Mouse (Mus musculus): ENCODE results near the gene Phc2. TPM values are rescaled to one million over a fixed set of nuclear protein-coding genes. Genes with fewer than 3 reads are reported as not detected.
A peak's percentile ranks its signal among the peaks of the same experiment; 100 is the strongest.

Gene Phc2
- polyA plus RNA-seq, 1 experiment from 2014 or later: 35.7 TPM

DNA sequence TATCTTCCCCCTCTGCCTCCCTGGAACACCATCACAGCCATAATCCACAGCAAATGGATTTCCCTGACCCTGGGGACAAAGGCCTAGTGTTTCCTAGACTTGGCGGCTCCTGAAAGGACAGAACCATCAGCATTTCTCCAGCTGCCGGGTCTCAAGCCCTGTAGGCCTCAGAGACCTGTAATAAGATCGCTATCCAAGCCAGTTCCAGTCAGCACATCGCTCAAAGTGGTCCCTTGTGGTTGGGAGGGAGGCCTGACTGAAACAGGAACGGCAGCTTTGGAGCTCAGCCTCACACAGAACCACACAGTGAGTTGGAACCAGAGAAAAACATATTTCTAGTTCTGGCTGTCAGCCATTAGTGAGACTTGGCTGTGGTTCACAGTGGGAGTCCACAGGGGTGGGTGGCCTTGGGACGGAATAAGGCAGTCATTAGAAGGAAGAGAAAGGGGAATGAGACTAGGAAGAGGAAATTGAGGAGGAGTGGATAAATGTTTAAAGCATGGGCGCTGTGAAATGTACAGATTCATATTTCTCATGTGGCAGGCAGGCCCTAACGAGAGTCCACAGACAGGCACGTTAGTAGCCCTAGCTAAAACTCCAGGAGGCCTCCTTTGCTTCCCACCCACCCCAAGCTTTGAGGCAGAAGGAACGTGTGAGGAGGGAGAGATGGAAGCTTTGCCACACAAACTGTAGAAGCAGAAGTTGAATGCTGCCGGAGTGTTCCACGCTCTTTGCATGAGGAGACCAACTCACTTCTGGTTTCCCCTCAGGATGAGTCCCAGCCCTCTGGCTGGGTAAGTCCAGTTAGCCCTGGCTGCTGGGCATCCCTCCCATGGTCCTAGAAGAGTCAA is 43.7 kb downstream of the Phc2 start:
- no peaks in the 10 kb centered on the region for H3K27me3 ChIP-seq
- peak; percentile 91 for ATAC-seq (ENCODE audit: low FRiP score, low read depth)

DNA sequence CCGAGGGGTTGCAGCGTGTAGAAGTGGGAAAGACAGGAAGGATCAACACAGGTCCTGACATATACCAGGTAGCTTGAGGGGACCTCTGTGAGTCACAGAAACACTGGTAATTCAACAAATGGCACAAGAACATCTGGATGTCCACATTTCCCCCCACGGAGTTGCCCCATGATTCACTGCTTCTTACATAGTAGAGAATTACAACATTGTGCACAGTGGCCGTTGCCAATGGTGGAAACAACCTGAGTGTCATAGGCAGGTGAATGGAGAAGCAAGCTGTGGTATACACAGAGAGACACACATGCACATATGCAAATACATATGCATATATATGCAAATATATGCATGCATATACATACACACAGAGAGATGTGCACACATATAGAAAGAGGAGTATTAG is 45.4 kb downstream of the Phc2 start:
- Histone ChIP-seq H3K4me3 (no peak overlapping the region), H3K9me3 (no peaks in the 10 kb centered on the region), H3K4me1 (peaks cover 66% of the 10 kb centered on the region), H3K9ac (no peak overlapping the region), H3K36me3 (no peaks in the 10 kb centered on the region), H3K27ac (no peak overlapping the region), H3K27me3 (no peaks in the 10 kb centered on the region), H3K4me2 (replicated peaks) (no peak overlapping the region)
- 92% methylated on average over 4 of the region's 4 CpGs for WGBS
- no peak for ATAC-seq (ENCODE audit: low FRiP score, low read depth)

More for the DNA sequence above, 43.7 kb downstream of the Phc2 start:
- Histone ChIP-seq H3K9ac (no peak overlapping the region), H3K4me1 (peaks cover 75% of the 10 kb centered on the region), H3K4me2 (replicated peaks) (peak overlapping the region; percentile 3; the same call in 1 of the 2 replicates), H3K36me3 (no peaks in the 10 kb centered on the region), H3K9me3 (no peaks in the 10 kb centered on the region), H3K27ac (peak overlapping the region; percentile 94), H3K4me3 (no peak overlapping the region)
- WGBS: 19% methylated on average over 12 of the region's 12 CpGs

DNA sequence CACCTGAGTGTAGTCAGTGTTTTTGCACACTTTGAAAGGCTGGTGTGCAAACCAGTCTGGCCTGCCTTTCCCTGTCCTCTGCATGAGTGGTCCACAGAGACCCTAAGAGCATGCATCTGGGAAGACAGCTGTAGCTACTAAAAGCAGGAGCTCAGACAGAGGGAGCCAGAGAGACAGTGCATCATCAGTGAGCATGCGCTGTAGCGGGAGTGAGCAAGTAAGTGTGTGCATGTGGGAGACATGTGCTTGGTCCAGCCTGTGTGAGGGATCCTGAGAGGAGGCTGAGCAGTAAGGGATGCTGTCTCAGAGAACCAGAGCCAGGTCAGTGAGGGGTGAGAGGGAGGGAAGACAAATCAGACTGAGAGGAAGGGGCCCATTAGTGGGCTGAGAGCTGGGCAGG is 46.0 kb downstream of the Phc2 start:
- no peaks in the 10 kb centered on the region for H3K9me3 ChIP-seq
- 34% methylated on average over 2 of the region's 2 CpGs for WGBS
- no peak overlapping the region for H3K4me3 ChIP-seq
- H3K9ac ChIP-seq: no peak overlapping the region
- no peak for ATAC-seq (ENCODE audit: low FRiP score, low read depth)
- H3K4me2 ChIP-seq (replicated peaks): no peak overlapping the region
- peaks cover 60% of the 10 kb centered on the region for H3K4me1 ChIP-seq
- H3K36me3 ChIP-seq: no peaks in the 10 kb centered on the region
- H3K27me3 ChIP-seq: no peaks in the 10 kb centered on the region
- no peak overlapping the region for H3K27ac ChIP-seq

DNA sequence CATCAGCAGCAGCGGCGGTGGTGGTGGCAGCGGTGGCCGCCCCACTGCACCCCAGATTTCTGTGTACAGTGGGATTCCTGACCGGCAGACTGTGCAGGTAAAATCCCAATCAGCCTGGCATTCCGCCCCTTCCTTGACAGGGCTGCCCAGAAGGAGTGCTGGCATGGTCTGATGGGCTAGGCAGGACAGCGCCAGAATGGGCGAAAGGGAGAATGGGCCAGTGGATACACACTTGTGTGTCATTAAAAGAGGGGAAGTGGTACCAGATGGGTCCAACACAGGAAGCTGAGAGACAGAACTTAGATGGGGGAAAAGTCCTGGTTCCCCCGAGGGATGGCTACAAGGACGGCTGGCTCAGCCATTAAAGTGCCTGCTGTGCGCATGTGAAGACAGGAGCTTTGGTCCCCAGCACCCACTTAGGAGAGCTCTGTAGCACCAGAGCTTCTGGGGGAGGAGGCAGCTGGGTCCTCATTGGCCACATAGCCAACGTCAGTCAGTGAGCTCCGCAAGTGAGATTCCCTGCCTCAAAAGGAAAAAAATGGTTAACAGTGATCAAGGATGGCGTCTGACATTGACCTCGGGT is 50.7 kb downstream of the Phc2 start:
- no peaks in the 10 kb centered on the region for H3K9me3 ChIP-seq
- peaks cover 16% of the 10 kb centered on the region for H3K36me3 ChIP-seq
- no peak overlapping the region for H3K9ac ChIP-seq
- H3K27ac ChIP-seq: no peak overlapping the region
- no peak for ATAC-seq (ENCODE audit: low FRiP score, low read depth)
- 91% methylated on average over 15 of the region's 15 CpGs for WGBS
- no peak overlapping the region for H3K4me3 ChIP-seq
- no peak overlapping the region for H3K4me2 ChIP-seq (replicated peaks)
- no peaks in the 10 kb centered on the region for H3K27me3 ChIP-seq
- peaks cover 26% of the 10 kb centered on the region for H3K4me1 ChIP-seq

DNA sequence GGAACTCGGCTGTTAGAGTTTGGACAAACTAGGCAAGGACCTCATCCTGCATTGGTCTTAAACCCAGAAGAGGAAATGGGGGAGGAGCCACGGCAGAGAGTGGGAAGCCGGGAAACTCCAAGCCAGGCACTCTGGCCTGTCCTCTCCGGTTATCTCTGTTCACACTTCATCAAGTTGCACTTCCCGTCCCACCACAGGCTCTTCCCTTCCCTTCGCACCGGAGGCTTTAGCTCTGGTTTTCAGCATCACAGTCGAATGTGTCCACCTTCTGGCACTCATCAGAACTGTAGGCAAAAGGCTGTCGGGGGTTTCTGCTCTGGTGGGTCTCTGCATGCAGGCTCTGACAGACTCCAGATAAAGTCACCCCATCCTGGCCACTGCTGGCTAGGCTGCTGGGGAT is 52.1 kb downstream of the Phc2 start:
- H3K4me2 ChIP-seq (replicated peaks): no peak overlapping the region; the same call in 1 of the 2 replicates
- peaks cover 26% of the 10 kb centered on the region for H3K4me1 ChIP-seq
- ATAC-seq (ENCODE audit: low FRiP score, low read depth): peak; percentile 30; the same call in 1 of the 2 replicates
- H3K36me3 ChIP-seq: peaks cover 16% of the 10 kb centered on the region
- no peaks in the 10 kb centered on the region for H3K27me3 ChIP-seq
- H3K9me3 ChIP-seq: no peaks in the 10 kb centered on the region
- no peak overlapping the region for H3K4me3 ChIP-seq
- H3K9ac ChIP-seq: no peak overlapping the region
- 12% methylated on average over 9 of the region's 9 CpGs for WGBS
- no peak overlapping the region for H3K27ac ChIP-seq

DNA sequence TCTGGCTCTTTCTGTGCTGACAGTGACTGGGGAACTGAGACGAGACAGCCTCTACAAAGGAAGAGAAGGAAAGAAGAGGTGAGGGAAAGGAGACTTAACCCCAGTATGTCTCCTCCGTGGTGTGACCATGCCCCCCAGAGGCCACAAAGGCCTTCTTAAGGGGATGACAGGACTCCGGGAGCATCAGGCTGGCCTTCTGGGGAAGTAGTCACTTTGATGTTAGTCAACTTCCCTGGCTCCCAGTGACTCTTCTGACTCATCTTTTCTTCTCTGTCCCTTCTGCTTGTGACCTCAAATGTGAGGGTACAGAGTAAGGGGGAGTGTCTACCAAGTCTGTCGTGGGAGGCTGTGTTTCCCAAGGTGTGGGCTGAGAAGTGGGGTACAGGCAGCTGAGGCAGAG is 52.9 kb downstream of the Phc2 start:
- H3K27ac ChIP-seq: no peak overlapping the region

DNA sequence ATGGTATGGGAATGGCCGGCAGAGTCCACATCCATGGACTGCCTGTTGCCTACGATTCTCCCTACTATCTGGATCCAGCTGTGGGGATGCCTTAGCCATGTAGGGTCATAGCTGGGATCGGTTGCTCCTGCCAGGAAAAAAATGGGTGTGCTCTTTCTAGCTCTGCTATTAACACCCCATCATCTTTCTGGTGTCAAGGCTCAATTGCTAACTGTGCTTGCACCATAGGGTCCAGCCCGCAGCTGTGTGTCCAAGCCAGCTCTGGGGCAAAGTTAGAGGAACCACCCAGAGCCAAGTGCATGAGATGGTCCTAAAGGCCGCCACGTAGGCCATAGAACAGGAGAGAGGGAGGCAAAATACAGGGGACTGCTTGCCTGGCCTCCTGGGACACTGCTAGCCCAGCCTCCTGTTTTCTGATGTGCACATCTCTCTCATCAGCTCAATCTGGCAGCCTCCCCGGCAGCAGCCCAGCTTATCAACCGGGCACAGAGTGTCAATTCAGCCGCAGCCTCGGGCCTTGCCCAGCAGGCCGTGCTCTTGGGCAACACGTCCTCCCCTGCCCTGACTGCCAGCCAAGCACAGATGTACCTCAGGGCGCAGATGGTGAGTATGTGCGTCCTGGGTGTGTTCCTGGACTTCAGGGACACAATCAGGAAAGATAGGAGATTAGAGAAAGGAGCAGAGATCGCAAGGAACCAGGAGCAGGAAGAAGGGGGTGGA is 54.7 kb downstream of the Phc2 start:
- Histone ChIP-seq H3K36me3 (peaks cover 16% of the 10 kb centered on the region), H3K9me3 (no peaks in the 10 kb centered on the region), H3K9ac (no peak overlapping the region), H3K4me1 (peaks cover 37% of the 10 kb centered on the region), H3K27ac (no peak overlapping the region), H3K27me3 (no peaks in the 10 kb centered on the region), H3K4me2 (replicated peaks) (no peak overlapping the region), H3K4me3 (no peak overlapping the region)
- no peak for ATAC-seq (ENCODE audit: low FRiP score, low read depth)
- 87% methylated on average over 15 of the region's 15 CpGs for WGBS

More for the DNA sequence above, 52.9 kb downstream of the Phc2 start:
- WGBS: 49% methylated on average over 4 of the region's 4 CpGs
- H3K27me3 ChIP-seq: no peaks in the 10 kb centered on the region
- H3K36me3 ChIP-seq: peaks cover 16% of the 10 kb centered on the region
- H3K4me3 ChIP-seq: no peak overlapping the region
- peaks cover 33% of the 10 kb centered on the region for H3K4me1 ChIP-seq
- no peak overlapping the region for H3K9ac ChIP-seq
- no peak overlapping the region for H3K4me2 ChIP-seq (replicated peaks)
- no peak for ATAC-seq (ENCODE audit: low FRiP score, low read depth)
- H3K9me3 ChIP-seq: no peaks in the 10 kb centered on the region

DNA sequence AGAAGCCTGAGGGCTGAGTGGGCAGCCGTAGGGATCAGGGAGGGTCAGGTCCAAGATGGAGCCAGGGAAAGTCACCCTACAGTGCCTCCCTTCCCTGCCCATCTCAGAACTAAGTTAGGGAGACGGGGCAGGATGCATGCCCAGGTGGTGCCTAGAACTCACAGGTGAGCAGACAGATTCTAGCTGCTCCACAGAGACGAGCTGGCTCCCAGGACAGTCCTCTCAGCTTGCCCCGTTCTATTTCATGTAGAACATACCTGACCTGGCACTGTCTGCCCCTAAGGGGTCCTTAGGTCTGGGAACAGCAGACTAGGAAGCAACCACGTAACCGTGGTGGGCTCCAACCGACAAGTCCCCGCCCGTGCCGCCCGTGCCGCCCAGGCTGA is 55.3 kb downstream of the Phc2 start:
- Histone ChIP-seq H3K9me3 (no peaks in the 10 kb centered on the region), H3K27me3 (no peaks in the 10 kb centered on the region), H3K9ac (no peak overlapping the region), H3K4me3 (no peak overlapping the region), H3K36me3 (peaks cover 16% of the 10 kb centered on the region), H3K4me2 (replicated peaks) (no peak overlapping the region), H3K27ac (no peak overlapping the region), H3K4me1 (peaks cover 37% of the 10 kb centered on the region)
- ATAC-seq (ENCODE audit: low FRiP score, low read depth): no peak
- 87% methylated on average over 12 of the region's 12 CpGs for WGBS

DNA sequence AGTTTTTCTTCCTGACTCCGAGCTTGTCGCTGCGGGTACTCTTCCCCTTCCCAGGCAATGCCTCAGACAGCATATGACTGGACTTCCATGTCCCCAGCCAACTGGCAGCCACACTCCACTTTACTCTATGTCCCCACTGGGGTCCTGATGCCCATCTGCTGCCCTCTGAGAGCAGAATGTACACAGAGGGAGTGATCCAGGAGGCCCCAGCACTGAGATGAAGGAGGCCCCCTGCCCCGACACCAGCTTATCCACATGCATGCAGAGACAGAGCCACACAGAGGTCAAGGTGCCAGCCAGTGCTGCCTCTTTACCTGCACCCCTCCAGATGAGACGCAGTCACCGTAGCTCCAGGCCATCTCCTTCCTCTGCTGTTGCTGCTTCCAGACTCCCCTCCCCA is 55.8 kb downstream of the Phc2 start:
- whole genome bisulfite sequencing: 90% methylated on average over 6 of the region's 6 CpGs
- H3K36me3 ChIP-seq: peaks cover 16% of the 10 kb centered on the region
- H3K9ac ChIP-seq: no peak overlapping the region
- H3K9me3 ChIP-seq: no peaks in the 10 kb centered on the region
- ATAC-seq (ENCODE audit: low FRiP score, low read depth): no peak
- H3K27me3 ChIP-seq: no peaks in the 10 kb centered on the region
- no peak overlapping the region for H3K27ac ChIP-seq
- H3K4me2 ChIP-seq (replicated peaks): no peak overlapping the region
- H3K4me3 ChIP-seq: no peak overlapping the region
- H3K4me1 ChIP-seq: peaks cover 41% of the 10 kb centered on the region

DNA sequence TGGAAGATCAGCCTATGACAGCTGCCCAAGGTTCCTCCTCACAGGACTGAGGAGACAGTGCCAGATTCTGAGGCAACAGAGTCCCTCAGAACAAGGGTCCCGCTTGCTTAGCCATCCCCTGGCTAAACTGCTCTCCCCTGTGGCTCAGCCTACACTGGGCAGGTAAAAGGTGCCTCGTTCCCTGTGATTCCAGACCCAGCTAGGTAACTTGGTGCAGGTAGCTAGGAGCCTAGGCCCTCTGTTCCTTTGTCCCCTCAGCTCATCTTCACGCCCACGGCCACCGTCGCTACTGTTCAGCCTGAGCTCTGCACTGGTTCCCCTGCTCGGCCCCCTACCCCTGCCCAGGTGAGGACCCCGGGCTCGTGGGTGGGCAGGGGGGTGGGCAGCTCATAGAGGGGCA is 56.3 kb downstream of the Phc2 start:
- no peak overlapping the region for H3K9ac ChIP-seq
- no peak overlapping the region for H3K4me3 ChIP-seq
- no peaks in the 10 kb centered on the region for H3K9me3 ChIP-seq
- H3K27me3 ChIP-seq: no peaks in the 10 kb centered on the region
- 75% methylated on average over 9 of the region's 9 CpGs for WGBS
- H3K4me1 ChIP-seq: peaks cover 46% of the 10 kb centered on the region
- H3K27ac ChIP-seq: no peak overlapping the region
- H3K4me2 ChIP-seq (replicated peaks): peak overlapping the region; percentile 61; the same call in 1 of the 2 replicates
- peaks cover 16% of the 10 kb centered on the region for H3K36me3 ChIP-seq
- no peak for ATAC-seq (ENCODE audit: low FRiP score, low read depth)

DNA sequence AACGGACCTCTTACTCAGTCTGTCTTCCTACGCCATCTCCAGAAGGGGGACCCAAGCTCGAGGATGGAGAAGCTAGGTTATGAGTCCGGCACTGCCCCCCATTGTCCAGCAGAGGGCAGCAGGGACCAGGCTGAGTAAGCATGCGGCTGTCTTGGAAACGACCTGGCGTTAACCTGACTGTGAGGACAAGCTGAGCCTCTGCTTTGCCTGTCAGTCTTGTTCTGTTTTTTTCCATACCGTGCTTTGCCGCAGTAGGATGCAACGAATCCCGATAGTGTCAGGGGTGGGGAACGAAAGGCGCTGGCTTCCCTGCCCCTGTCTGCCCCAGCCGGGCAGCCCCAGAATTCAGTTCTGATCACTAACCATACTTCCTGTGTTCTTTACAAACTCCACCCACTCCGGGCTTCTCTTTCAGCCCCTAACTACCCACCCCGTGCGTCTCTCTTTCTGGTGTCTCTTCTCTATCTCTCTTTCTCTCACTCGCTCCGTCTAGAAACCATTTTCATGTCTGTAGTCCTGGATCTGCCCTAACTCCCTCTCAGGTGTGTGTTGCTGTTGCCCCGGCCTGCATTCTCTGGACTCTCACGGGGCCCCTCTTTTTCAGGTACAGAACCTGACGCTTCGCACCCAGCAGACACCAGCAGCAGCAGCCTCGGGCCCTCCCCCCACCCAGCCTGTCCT is 57.1 kb downstream of the Phc2 start:
- peaks cover 16% of the 10 kb centered on the region for H3K36me3 ChIP-seq
- peak overlapping the region; percentile 61 for H3K4me2 ChIP-seq (replicated peaks)
- WGBS: 12% methylated on average over 24 of the region's 24 CpGs
- H3K27ac ChIP-seq: no peak overlapping the region
- peak overlapping the region; percentile 23 for H3K4me3 ChIP-seq
- H3K4me1 ChIP-seq: peaks cover 46% of the 10 kb centered on the region
- H3K27me3 ChIP-seq: no peaks in the 10 kb centered on the region
- H3K9me3 ChIP-seq: no peaks in the 10 kb centered on the region
- ATAC-seq (ENCODE audit: low FRiP score, low read depth): peak; percentile 62
- H3K9ac ChIP-seq: peak overlapping the region; percentile 50
